Mouse (Mus musculus) ES-Bruce4 (cell line): Measurements from ENCODE around the gene Oosp3.

Experiments
- CTCF ChIP-seq: IDR thresholded peaks from one replicate; pipeline ENCODE4 v1.8.1; 2011; ENCODE audit warnings: low read depth, low read length
- EP300 ChIP-seq: IDR thresholded peaks from 2 replicates; pipeline ENCODE4 v1.6.1; 2011; ENCODE audit warnings: low read depth, low read length; ENCODE audit not compliant: insufficient read depth
- POLR2A ChIP-seq: IDR thresholded peaks from one replicate; pipeline ENCODE4 v1.8.1; 2011; ENCODE audit warnings: low read length; ENCODE audit not compliant: insufficient read depth

DNA sequence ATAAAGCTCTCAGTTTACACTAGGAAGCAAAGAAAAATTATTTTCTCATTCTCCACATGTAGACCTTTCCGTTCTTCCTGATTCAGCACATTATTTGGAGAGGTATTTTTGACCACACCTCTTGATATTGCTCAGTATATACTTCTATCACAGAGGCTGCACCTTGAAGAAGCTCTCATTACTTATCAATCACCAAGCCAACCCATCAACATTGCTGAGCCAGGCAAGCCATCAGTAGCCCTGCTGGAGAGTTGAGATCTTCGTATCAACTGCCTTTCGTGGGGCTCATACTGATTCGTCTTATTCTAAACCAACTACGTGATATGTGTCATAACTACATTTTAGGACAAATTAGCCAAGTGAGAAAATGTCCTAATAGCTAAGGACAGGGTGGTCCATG is 30.4 kb downstream of the Oosp3 start:
- TF ChIP-seq CTCF (no peak), POLR2A (no peak), EP300 (no peak)
